Mouse (Mus musculus): Measurements from ENCODE around the gene Amigo3. TPM values are rescaled to one million over a fixed set of nuclear protein-coding genes. Genes with fewer than 3 reads are reported as not detected.
A peak's percentile ranks its signal among the peaks of the same experiment; 100 is the strongest.

The Amigo3 gene
- total and polyA plus RNA-seq, 2 experiments from 2014 or later, result 1.6 to 7.6 TPM

- ATAC-seq (ENCODE audit: insufficient read depth, low read depth) (peak; percentile 40; the same call in 1 of the 2 replicates), DNase-seq (ENCODE audit: low spot score) (peak; percentile 85)
- TF ChIP-seq EP300 (IDR thresholded peaks at IDR 0.05; ENCODE audit: low read depth) (no peak), CTCF (IDR thresholded peaks at IDR 0.05; ENCODE audit: low read depth) (peak; percentile 78)
- Histone ChIP-seq H3K4me1 (ENCODE audit: control insufficient read depth, insufficient read depth) (peaks cover 10% of the 10 kb centered on the region; the same call in 1 of the 2 replicates), H3K36me3 (replicated peaks; ENCODE audit: control insufficient read depth, insufficient read depth, low read length) (peaks cover 18% of the 10 kb centered on the region), H3K27ac (ENCODE audit: low read depth) (no peak overlapping the region), H3K4me3 (ENCODE audit: low read depth, low read length) (peak overlapping the region; percentile 80), H3K27me3 (ENCODE audit: control insufficient read depth, insufficient read depth, low read length) (no peaks in the 10 kb centered on the region), H3K9ac (replicated peaks; ENCODE audit: low read depth, low read length) (no peak overlapping the region; the same call in 1 of the 2 replicates), H3K4me2 (ENCODE audit: low read depth, low read length) (peak overlapping the region; percentile 91), H3K9me3 (replicated peaks; ENCODE audit: control insufficient read depth, low read length) (no peaks in the 10 kb centered on the region)
- WGBS, result 7% methylated on average over 3 of the region's 3 CpGs
Observed at GRCm38 (mm10) chr9:108095518-108095917, 42.6 kb downstream of the Amigo3 start.

- no peak for ATAC-seq (ENCODE audit: insufficient read depth, low read depth)
- no peak overlapping the region for H3K4me3 ChIP-seq (ENCODE audit: low read depth, low read length)
Observed at GRCm38 (mm10) chr9:108095949-108096712, 43.2 kb downstream of the Amigo3 start.

DNA sequence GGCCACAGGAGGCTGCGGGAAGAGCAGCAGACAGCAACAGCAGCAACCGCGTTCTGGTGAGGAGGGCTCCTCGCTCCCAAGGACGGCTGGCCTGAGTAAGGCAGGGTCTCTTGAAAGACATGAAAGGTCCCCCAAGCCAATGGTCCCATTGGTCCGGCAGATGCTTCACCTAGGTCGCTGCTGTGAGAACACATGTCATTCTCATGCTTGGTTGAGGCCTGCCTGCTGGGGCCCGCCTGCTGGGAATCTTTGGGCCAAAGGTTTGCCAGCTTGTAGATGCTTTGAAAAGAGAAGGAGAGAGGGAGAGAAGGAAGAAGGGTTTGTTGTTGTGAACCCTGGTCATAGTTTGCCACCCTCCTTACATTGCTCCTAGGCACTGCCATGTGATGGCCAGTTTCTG lies 46.7 kb downstream of the Amigo3 start:
- no peak overlapping the region for H3K9ac ChIP-seq (replicated peaks; ENCODE audit: low read depth, low read length)
- H3K4me1 ChIP-seq (ENCODE audit: control insufficient read depth, insufficient read depth), result peaks cover 6% of the 10 kb centered on the region; the same call in 1 of the 2 replicates
- H3K36me3 ChIP-seq (replicated peaks; ENCODE audit: control insufficient read depth, insufficient read depth, low read length), result no peaks in the 10 kb centered on the region
- DNase-seq (ENCODE audit: low spot score), result no peak
- no peak overlapping the region for H3K4me3 ChIP-seq (ENCODE audit: low read depth, low read length)
- WGBS, result 85% methylated on average over 8 of the region's 8 CpGs
- H3K27ac ChIP-seq (ENCODE audit: low read depth), result no peak overlapping the region
- H3K9me3 ChIP-seq (replicated peaks; ENCODE audit: control insufficient read depth, low read length), result no peaks in the 10 kb centered on the region
- no peak overlapping the region for H3K4me2 ChIP-seq (ENCODE audit: low read depth, low read length)
- TF ChIP-seq CTCF (IDR thresholded peaks at IDR 0.05; ENCODE audit: low read depth), result no peak
- no peak for TF ChIP-seq EP300 (IDR thresholded peaks at IDR 0.05; ENCODE audit: low read depth)
- no peaks in the 10 kb centered on the region for H3K27me3 ChIP-seq (ENCODE audit: control insufficient read depth, insufficient read depth, low read length)
- ATAC-seq (ENCODE audit: insufficient read depth, low read depth), result no peak

More at GRCm38 (mm10) chr9:108095949-108096712, 43.2 kb downstream of the Amigo3 start:
- 55% methylated on average over 10 of the region's 10 CpGs for WGBS
- peaks cover 10% of the 10 kb centered on the region; the same call in 1 of the 2 replicates for H3K4me1 ChIP-seq (ENCODE audit: control insufficient read depth, insufficient read depth)
- no peak overlapping the region for H3K27ac ChIP-seq (ENCODE audit: low read depth)
- TF ChIP-seq CTCF (IDR thresholded peaks at IDR 0.05; ENCODE audit: low read depth) (no peak; the same call in 1 of the 2 replicates), EP300 (IDR thresholded peaks at IDR 0.05; ENCODE audit: low read depth) (no peak)
- H3K9ac ChIP-seq (replicated peaks; ENCODE audit: low read depth, low read length), result no peak overlapping the region
- H3K4me2 ChIP-seq (ENCODE audit: low read depth, low read length), result no peak overlapping the region
- H3K9me3 ChIP-seq (replicated peaks; ENCODE audit: control insufficient read depth, low read length), result no peaks in the 10 kb centered on the region
- peaks cover 12% of the 10 kb centered on the region for H3K36me3 ChIP-seq (replicated peaks; ENCODE audit: control insufficient read depth, insufficient read depth, low read length)
- no peak for DNase-seq (ENCODE audit: low spot score)
- H3K27me3 ChIP-seq (ENCODE audit: control insufficient read depth, insufficient read depth, low read length), result no peaks in the 10 kb centered on the region

GRCm38 (mm10) chr9:108104766-108105548 lies 52.0 kb downstream of the Amigo3 start:
- no peak overlapping the region for H3K27ac ChIP-seq (ENCODE audit: low read depth)
- H3K9ac ChIP-seq (replicated peaks; ENCODE audit: low read depth, low read length), result no peak overlapping the region
- no peak for ATAC-seq (ENCODE audit: insufficient read depth, low read depth)
- H3K36me3 ChIP-seq (replicated peaks; ENCODE audit: control insufficient read depth, insufficient read depth, low read length), result no peaks in the 10 kb centered on the region
- peak overlapping the region; percentile 31; the same call in 1 of the 2 replicates for H3K4me2 ChIP-seq (ENCODE audit: low read depth, low read length)
- H3K27me3 ChIP-seq (ENCODE audit: control insufficient read depth, insufficient read depth, low read length), result no peaks in the 10 kb centered on the region
- TF ChIP-seq EP300 (IDR thresholded peaks at IDR 0.05; ENCODE audit: low read depth) (no peak), CTCF (IDR thresholded peaks at IDR 0.05; ENCODE audit: low read depth) (no peak)
- no peaks in the 10 kb centered on the region for H3K9me3 ChIP-seq (replicated peaks; ENCODE audit: control insufficient read depth, low read length)
- no peak for DNase-seq (ENCODE audit: low spot score)
- WGBS, result 52% methylated on average over 31 of the region's 31 CpGs
- H3K4me1 ChIP-seq (ENCODE audit: control insufficient read depth, insufficient read depth), result no peaks in the 10 kb centered on the region
- no peak overlapping the region for H3K4me3 ChIP-seq (ENCODE audit: low read depth, low read length)

Small RNA genes within 50 kb of the gene (microRNA-seq; reads per million reads assigned to microRNA genes)
- gene Gm47303 (not detected), gene Mir7088 (not detected)

Other genes starting within 250 kb of the Amigo3 start
- 20.3 and 35.1 TPM in 2 replicates for gene Rbm6, start 179.9 kb upstream of the Amigo3 start, total RNA-seq (2014; rRNA removed; ENCODE audit: low replicate concordance)
- gene Rbm6, start 179.9 kb upstream of the Amigo3 start, polyA plus RNA-seq (2015; fragmentation: Nextera tagmentation; extraction: Ambion mirVana), result 27.1 and 28.3 TPM in 2 replicates
- gene Mon1a, start 165.0 kb upstream of the Amigo3 start, total RNA-seq (2014; rRNA removed; ENCODE audit: low replicate concordance), result 12.1 and 16.4 TPM in 2 replicates
- gene Mon1a, start 165.0 kb upstream of the Amigo3 start, polyA plus RNA-seq (2015; fragmentation: Nextera tagmentation; extraction: Ambion mirVana), result 9.9 TPM in 2 replicates
- gene Mst1r, start 146.3 kb upstream of the Amigo3 start, total RNA-seq (2014; rRNA removed; ENCODE audit: low replicate concordance), result 1.8 and 20.1 TPM in 2 replicates
- gene Mst1r, start 146.3 kb upstream of the Amigo3 start, polyA plus RNA-seq (2015; fragmentation: Nextera tagmentation; extraction: Ambion mirVana), result 0.74 and 1.2 TPM in 2 replicates
- gene Actl11, start 124.7 kb upstream of the Amigo3 start, total RNA-seq (2014; rRNA removed; ENCODE audit: low replicate concordance), result not detected in 2 replicates
- not detected in 2 replicates for gene Actl11, start 124.7 kb upstream of the Amigo3 start, polyA plus RNA-seq (2015; fragmentation: Nextera tagmentation; extraction: Ambion mirVana)
- gene Camkv, start 117.5 kb upstream of the Amigo3 start, total RNA-seq (2014; rRNA removed; ENCODE audit: low replicate concordance), result 0.15 TPM in 1 of 2 replicates, not detected in the other
- 0.03 TPM in 1 of 2 replicates, not detected in the other for gene Camkv, start 117.5 kb upstream of the Amigo3 start, polyA plus RNA-seq (2015; fragmentation: Nextera tagmentation; extraction: Ambion mirVana)
- gene Traip, start 103.0 kb upstream of the Amigo3 start, total RNA-seq (2014; rRNA removed; ENCODE audit: low replicate concordance), result 4.8 and 10.0 TPM in 2 replicates
- 2.3 and 3.3 TPM in 2 replicates for gene Traip, start 103.0 kb upstream of the Amigo3 start, polyA plus RNA-seq (2015; fragmentation: Nextera tagmentation; extraction: Ambion mirVana)
- 52.0 and 55.6 TPM in 2 replicates for gene Uba7, start 77.7 kb upstream of the Amigo3 start, total RNA-seq (2014; rRNA removed; ENCODE audit: low replicate concordance)
- gene Uba7, start 77.7 kb upstream of the Amigo3 start, polyA plus RNA-seq (2015; fragmentation: Nextera tagmentation; extraction: Ambion mirVana), result 16.4 and 18.0 TPM in 2 replicates
- 0.19 and 4.6 TPM in 2 replicates for gene Gm20661, start 70.1 kb upstream of the Amigo3 start, total RNA-seq (2014; rRNA removed; ENCODE audit: low replicate concordance)
- gene Gm20661, start 70.1 kb upstream of the Amigo3 start, polyA plus RNA-seq (2015; fragmentation: Nextera tagmentation; extraction: Ambion mirVana), result 0.52 and 0.57 TPM in 2 replicates
- gene Inka1, start 67.3 kb upstream of the Amigo3 start, total RNA-seq (2014; rRNA removed; ENCODE audit: low replicate concordance), result 34.0 and 34.3 TPM in 2 replicates
- 37.0 and 38.4 TPM in 2 replicates for gene Inka1, start 67.3 kb upstream of the Amigo3 start, polyA plus RNA-seq (2015; fragmentation: Nextera tagmentation; extraction: Ambion mirVana)
- gene Cdhr4, start 60.7 kb upstream of the Amigo3 start, total RNA-seq (2014; rRNA removed; ENCODE audit: low replicate concordance), result 1.5 and 10.0 TPM in 2 replicates
- gene Cdhr4, start 60.7 kb upstream of the Amigo3 start, polyA plus RNA-seq (2015; fragmentation: Nextera tagmentation; extraction: Ambion mirVana), result 1.3 and 1.7 TPM in 2 replicates
- 1.8 TPM in 1 of 2 replicates, not detected in the other for gene Gm20662, start 56.8 kb upstream of the Amigo3 start, total RNA-seq (2014; rRNA removed; ENCODE audit: low replicate concordance)
- 0.56 and 0.62 TPM in 2 replicates for gene Gm20662, start 56.8 kb upstream of the Amigo3 start, polyA plus RNA-seq (2015; fragmentation: Nextera tagmentation; extraction: Ambion mirVana)
- 102 and 132 TPM in 2 replicates for gene Ip6k1, start 50.7 kb upstream of the Amigo3 start, total RNA-seq (2014; rRNA removed; ENCODE audit: low replicate concordance)
- 25.4 and 27.6 TPM in 2 replicates for gene Ip6k1, start 50.7 kb upstream of the Amigo3 start, polyA plus RNA-seq (2015; fragmentation: Nextera tagmentation; extraction: Ambion mirVana)
- gene Gmppb, start 3.9 kb upstream of the Amigo3 start, total RNA-seq (2014; rRNA removed; ENCODE audit: low replicate concordance), result 13.1 and 18.1 TPM in 2 replicates
- gene Gmppb, start 3.9 kb upstream of the Amigo3 start, polyA plus RNA-seq (2015; fragmentation: Nextera tagmentation; extraction: Ambion mirVana), result 15.7 and 17.2 TPM in 2 replicates
- not detected in 2 replicates for gene Mst1, start 27.3 kb downstream of the Amigo3 start, total RNA-seq (2014; rRNA removed; ENCODE audit: low replicate concordance)
- gene Mst1, start 27.3 kb downstream of the Amigo3 start, polyA plus RNA-seq (2015; fragmentation: Nextera tagmentation; extraction: Ambion mirVana), result 0.07 TPM in 1 of 2 replicates, not detected in the other
- 40.5 and 60.2 TPM in 2 replicates for gene Rnf123, start 30.2 kb downstream of the Amigo3 start, total RNA-seq (2014; rRNA removed; ENCODE audit: low replicate concordance)
- gene Rnf123, start 30.2 kb downstream of the Amigo3 start, polyA plus RNA-seq (2015; fragmentation: Nextera tagmentation; extraction: Ambion mirVana), result 24.6 and 32.9 TPM in 2 replicates
- 36.5 and 43.5 TPM in 2 replicates for gene Apeh, start 41.4 kb downstream of the Amigo3 start, total RNA-seq (2014; rRNA removed; ENCODE audit: low replicate concordance)
- 32.8 TPM in 2 replicates for gene Apeh, start 41.4 kb downstream of the Amigo3 start, polyA plus RNA-seq (2015; fragmentation: Nextera tagmentation; extraction: Ambion mirVana)
- gene Bsn, start 137.2 kb downstream of the Amigo3 start, total RNA-seq (2014; rRNA removed; ENCODE audit: low replicate concordance), result 0.42 TPM in 1 of 2 replicates, not detected in the other
- gene Bsn, start 137.2 kb downstream of the Amigo3 start, polyA plus RNA-seq (2015; fragmentation: Nextera tagmentation; extraction: Ambion mirVana), result 0.01 and 0.03 TPM in 2 replicates
- 209 and 229 TPM in 2 replicates for gene Dag1, start 210.8 kb downstream of the Amigo3 start, total RNA-seq (2014; rRNA removed; ENCODE audit: low replicate concordance)
- gene Dag1, start 210.8 kb downstream of the Amigo3 start, polyA plus RNA-seq (2015; fragmentation: Nextera tagmentation; extraction: Ambion mirVana), result 99.2 and 106 TPM in 2 replicates
- 12.9 and 22.4 TPM in 2 replicates for gene Nicn1, start 237.3 kb downstream of the Amigo3 start, total RNA-seq (2014; rRNA removed; ENCODE audit: low replicate concordance)
- 20.5 and 20.9 TPM in 2 replicates for gene Nicn1, start 237.3 kb downstream of the Amigo3 start, polyA plus RNA-seq (2015; fragmentation: Nextera tagmentation; extraction: Ambion mirVana)
- 3.7 and 14.5 TPM in 2 replicates for gene Amt, start 243.7 kb downstream of the Amigo3 start, total RNA-seq (2014; rRNA removed; ENCODE audit: low replicate concordance)
- 5.4 and 6.4 TPM in 2 replicates for gene Amt, start 243.7 kb downstream of the Amigo3 start, polyA plus RNA-seq (2015; fragmentation: Nextera tagmentation; extraction: Ambion mirVana)